Mouse (Mus musculus) kidney, postnatal 25 days (tissue): Measurements from ENCODE around the gene Mul1.
"Not testable (repeated sequence)": the region's sequence is repeated elsewhere in the genome, so short reads cannot be mapped to it uniquely, and the experiment has no call there.

Experiments used
- DNase-seq, 2 experiments: peaks; one replicate each; pipeline ENCODE4 v3.0.0; 2021; ENCODE audit warnings: mixed read lengths in 2 of 2

Mul1 gene

DNA sequence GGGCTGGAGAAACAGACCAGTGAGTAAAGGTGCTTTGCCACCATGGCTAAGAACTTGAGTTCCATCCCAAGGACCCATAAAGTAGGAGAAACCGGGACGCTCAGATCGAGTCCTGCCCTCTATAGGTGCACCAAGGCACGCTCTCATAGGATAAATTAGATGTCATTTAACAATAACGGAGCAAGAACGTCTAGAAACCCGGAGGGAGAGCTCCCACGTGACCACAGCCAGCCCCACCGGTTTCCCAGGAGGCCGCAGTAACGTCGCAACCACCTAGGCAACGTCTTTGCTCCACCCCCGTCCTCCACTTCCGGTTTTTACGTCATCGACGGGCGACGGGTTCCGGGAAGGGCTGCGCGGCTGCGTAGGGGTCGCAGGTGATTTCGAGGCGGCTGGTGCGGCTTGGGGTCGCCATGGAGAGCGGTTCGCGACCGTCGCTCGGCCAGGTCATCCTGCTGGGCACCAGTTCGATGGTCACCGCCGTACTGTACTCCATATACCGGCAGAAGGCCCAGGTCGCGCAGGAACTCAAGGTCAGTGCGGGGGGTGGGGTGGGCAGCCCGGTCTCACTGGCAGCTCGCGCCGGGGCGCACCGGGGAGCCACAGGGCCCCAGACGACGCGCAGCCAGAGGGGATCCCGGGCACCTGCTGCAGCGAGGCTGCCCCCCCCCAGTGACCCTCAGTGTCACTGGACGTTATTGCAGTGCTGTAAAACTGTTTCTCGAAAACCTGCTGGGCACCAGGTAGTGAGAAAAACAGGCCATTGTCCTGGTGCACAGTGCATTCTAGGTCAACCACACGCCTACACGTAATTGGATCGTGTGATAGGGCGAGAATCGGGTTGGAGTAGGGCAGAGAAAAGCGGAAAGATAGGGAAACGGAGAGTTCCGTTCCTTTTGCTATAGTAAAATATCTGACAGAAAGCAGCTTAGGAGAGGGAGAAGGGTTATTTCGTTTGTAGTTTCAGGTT, at the start of gene Mul1:
Mul1 (plus strand) TSS at position 325 of the 970 bp plus-strand sequence.
- peak; percentile 95 to 97 for DNase-seq

DNA sequence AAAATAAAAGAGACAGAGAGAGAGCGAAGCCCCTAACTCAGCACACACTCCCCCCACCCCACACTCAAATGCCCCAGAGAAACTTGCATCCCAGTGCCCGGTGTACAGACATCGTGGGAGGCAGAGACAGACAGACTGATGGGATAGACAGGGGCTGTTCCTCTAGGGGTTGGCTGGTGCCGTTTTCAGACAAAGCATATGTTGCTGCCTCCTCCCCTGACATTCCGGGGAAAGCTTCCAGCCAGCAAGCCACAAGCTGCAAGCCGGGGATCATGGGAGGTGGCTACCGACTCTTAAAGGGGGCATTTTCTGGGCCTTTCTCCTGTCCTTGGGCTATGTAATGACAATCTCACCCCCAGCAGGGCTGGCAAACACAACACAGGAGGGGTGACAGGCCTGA, 40.8 kb upstream of the Mul1 start:
- DNase-seq: no peak

DNA sequence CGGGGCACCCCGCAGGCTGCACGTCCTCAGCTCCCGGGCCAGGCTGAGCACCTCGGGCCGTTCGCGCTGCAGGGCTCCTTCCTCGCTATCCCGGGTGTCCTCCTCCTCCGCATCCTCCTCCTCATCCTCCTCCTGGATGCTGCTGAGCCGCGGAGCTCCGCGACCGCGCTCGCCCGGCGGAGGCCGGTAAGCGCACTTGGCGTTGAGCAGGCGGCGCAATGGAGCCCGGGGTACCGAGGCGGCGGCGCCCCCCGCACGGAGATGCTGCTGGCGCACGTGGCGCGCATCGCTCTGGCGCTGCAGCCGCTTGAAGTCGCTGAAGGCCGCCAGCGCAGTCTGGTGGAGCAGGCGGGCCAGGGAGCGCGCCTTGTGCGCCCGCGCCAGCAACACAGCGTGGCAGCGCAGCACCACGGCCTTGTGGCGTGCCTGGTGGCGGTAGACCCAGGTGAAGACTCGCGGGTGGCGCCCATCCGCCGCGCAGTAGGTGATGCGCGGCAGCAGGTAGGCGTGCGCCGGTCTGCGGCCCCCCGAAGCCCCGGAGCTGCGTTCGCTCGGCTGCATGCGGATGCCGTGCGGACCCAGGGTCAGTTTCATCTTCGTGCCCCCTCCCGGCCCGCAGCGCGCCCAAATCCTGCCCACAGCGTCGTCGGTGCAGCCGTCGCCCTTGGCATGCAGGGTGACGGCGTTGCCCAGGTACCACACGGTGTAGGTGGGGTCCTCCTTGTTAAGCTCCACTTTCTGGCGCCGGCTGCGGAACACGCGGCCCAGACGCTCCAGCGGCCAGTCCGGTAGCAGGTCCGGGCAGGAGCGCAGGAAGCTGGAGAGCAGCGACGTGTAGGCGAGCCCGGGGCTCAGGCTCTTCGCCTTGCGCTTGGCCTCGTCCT, 39.1 kb upstream of the Mul1 start:
- no peak for DNase-seq

DNA sequence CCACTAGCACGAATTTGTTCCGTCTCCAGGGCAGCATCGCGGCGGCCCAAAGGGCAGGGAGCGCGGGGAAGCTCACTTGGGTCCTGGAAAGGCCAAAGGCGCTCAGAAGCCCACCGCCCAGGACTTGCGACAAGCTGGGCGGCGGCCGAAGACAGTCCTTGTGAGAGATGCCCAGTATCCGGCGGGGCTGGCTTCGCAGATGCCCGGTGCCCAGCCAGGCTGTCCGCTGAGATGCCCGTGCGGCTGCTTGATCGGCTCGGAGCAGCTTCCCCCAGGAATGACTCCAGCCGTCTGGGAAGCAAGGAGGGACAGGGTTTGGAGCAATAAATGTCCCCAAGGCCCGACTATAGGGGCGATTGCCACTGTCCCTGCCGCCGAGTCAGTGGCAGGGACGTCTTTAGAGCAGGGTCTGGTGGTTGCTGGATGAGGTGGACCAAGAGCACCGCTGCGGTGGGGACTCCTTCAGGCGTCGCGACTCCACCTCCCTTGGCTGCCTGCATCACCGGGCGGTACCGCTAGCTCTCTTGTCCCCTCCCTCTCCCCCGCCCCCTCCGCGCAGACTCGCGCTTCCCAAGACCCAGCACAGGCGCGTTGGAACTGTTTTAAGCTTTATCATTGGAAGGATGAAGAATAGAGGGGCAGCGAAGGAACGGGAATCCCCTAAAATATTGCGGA, 38.4 kb upstream of the Mul1 start, which contains the start of gene Fam43b:
Fam43b (minus strand) TSS at position 558 of the 675 bp plus-strand sequence.
- peak; percentile 51 for DNase-seq

DNA sequence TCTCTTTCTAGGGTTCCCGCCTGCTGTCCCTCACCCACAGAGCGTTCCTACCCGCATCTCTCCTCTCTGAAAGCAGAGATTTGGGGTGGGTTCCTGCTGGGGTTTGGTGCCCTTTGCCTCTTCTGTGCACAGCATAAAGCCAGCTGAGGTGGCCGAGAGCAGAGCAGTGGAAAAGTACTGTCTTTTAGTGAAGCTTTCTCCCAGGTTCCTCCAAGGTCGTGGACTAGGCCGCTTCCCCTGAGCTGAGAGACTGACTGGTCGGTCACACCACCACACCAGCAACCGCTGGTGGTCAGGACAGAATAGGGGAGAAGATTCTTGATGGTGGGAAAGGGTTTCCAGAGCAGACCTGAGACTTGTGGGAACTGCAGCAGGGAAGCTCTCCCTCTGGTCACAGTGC, 37.8 kb upstream of the Mul1 start:
- DNase-seq: no peak

DNA sequence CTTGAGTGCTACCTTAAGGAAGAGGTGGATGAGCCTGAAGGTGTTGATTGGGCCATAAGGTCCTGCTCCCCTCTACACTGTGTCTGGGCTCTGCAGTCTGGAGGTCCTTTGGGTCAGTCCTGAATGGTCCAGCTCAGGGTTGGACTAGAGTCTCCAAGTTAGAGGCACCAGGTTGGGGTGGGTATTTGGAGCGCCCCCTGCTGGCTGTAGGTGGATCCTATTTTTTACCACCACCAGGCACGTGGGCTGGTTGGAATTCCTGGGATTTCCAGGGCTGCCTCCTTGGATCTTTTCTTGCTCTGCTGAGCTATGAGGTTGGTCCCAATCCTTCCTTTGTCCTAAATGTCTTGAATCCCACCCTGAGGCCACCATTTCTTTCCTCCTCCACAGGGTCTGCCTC, 29.7 kb upstream of the Mul1 start:
- DNase-seq: peak; percentile 71 to 75

DNA sequence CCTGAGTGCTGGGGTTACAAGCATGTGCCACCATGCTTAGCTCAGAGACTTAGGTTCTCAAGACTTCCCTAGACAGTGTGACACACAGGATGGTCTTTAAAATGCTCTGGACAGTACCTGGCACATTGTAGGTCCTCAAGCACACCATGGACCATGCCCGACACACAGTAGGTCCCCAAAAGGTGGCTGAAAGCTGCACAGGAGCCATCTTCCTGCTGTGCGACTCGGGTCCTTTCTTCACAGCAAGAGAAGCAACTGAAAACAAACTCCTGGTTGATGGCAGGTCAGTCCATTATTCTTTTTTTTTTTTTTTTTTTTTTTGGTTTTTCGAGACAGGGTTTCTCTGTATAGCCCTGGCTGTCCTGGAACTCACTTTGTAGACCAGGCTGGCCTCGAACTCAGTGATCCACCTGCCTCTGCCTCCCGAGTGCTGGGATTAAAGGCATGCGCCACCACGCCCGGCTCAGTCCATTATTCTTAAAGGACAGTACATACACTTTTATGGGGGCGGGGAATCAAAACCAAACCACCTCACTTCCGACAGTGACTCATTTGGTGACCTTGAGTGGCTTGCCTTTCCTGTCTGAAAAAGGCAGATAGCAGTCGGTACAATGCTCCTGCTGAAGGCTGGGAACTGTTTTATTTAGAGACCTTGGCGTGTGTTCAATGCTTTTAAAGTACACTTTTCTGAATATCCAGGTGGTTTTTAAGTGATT, 26.8 kb upstream of the Mul1 start:
- peak in 1 of 2 experiments; percentile 17 for DNase-seq

DNA sequence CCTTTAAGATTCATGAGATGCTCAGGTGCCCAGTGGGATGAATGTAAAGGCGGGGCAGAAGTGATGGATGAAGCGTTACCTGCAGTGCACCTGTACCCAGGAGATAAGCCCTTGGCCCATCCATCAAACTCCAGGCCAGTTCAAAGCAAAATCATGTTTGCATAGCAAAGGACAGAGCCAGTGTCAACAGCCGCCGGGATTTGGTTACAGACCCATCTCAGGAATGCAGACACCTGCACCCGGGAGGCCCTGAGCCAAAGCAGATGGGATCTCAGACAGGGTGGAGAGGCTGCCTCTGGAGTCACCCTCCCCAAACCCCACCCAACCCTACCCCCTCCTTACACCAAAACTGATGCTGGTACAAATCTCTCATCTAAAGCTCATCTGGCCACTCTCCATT, 23.5 kb upstream of the Mul1 start:
- DNase-seq: no peak

DNA sequence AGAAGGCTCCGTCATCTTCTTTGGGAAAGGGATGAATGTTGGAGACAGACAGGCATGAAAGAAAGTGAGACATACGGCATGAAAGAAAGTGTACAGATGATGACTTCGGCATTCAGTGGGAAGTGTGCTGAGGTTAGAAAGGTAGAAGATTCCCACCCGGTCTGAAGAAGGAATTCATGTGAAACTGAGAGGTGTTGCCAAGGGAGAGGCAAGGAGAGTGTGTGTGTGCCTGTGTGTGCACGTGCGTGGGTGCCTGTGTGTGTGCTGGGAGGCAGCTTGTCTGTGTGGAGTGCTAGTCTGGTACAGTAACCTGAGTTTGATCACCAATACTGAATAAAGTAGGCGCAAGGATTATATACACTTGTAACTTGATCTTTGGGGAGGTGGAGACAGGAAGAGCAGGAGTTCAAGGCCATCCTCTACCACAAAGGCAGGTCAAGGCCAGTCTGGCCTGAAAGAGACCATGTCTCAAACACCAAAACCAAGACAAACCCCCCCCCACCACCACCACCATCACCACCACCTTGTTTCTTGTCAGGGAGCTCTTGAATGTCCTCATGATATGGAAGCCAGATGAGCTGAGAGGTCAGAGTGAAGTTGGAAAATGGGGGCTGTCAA, 22.9 kb upstream of the Mul1 start:
- no peak for DNase-seq

DNA sequence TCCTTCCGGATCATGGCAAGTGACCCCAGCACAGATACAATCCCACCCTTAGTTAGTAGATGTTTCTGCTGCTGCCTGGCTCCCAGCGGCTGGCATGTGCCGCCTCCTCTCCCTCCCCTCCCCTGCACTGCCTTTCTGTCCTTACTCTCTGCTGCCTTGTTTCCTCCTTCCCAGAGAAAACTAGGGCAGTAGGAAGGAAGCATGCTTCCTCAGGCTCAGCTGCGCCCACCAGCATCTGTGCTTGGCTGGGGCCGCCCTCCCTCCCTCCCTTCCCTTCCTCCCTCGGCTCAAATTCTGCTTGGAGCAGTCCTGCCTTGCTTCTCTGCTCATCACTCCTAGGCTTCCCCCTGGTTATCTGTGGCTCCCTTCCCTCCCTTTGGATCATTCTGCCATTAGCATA, 19.7 kb upstream of the Mul1 start:
- peak in 1 of 2 experiments; percentile 15 for DNase-seq

DNA sequence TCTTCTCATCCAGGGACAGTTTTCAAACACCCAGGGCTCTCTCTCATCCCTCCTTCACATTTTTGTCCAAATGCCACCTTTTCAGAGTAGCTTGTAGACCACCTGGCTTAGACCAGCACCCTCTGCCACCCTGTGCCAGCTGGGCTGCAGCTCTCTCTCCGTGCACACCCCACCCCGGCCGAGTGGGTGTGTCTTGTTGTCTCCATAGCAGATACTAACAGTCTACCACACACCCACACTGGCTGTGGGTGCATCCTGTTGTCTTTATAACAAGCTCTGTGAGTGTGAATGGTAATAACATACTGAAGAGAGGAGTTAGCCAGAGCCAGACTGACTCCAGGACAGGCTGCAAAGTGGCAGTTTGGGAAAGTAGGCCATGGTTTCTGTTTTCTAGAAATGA, 18.5 kb upstream of the Mul1 start:
- DNase-seq: no peak

DNA sequence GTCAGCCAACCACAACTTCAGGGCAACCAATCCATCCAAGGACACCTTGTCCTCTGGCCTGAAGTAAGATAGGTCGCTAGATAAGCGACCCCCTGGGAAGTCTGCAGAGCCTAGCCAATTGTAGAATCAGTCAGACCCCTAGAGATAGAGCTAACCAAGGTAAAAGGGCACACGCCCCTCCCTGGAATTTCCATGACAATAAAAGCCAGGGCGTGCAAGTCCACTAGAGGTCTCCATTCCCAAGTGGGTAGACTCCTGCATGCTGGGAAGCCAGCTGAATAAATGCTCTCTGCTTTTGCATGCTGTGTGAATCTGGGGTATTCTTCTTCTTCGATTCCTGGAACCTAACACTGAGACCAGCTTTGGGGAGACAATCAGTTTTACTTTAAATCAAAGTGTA, 18.1 kb upstream of the Mul1 start:
- DNase-seq: no peak

DNA sequence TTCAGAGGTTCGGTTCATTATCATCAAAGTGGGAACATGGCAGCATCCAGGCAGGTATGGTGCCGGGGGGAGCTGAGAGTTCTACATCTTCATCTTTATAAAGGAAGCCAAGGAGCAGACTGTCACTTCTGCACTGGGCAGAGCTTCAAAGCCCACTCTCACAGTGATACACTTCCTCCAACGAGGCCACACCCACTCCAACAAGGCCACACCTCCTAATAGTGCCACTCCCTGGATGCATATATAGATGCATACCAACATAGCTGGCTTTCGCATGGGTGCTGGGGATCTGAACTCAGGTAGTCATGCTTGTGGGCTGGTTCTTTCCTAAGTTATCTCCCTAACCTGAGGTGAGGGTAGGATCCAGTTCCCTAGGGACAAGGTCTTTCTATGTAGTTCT, 16.6 kb upstream of the Mul1 start:
- no peak for DNase-seq

DNA sequence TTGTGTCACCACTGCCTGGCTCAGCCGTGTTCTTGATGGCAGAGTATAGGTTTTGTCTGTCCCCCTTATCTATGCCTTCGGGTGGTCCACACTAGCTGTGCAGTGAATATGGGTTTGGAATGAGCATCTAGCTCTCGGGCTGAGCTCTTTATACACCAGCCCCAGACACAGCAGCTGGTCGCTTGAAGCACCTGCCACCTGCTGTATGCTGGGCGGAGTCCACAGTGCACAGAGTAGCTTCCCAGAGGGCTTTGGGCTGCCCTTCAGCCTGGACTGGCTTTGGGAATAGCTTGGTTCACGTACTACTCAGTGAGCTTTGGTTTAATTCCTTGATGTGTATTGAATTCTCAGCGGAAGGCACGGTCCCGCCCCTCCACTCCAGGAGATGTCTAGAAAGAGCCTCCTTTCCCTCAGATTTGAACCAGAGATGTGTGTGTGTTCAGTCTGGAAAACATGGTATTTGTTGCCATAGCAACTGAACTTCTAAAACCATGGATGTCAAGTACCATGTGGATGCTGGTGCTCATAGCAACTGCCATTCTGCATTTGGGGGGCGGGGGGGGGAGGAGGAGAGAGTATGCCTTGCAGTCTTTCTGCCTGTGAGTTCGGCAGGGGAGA, 16.0 kb upstream of the Mul1 start:
- no peak for DNase-seq

DNA sequence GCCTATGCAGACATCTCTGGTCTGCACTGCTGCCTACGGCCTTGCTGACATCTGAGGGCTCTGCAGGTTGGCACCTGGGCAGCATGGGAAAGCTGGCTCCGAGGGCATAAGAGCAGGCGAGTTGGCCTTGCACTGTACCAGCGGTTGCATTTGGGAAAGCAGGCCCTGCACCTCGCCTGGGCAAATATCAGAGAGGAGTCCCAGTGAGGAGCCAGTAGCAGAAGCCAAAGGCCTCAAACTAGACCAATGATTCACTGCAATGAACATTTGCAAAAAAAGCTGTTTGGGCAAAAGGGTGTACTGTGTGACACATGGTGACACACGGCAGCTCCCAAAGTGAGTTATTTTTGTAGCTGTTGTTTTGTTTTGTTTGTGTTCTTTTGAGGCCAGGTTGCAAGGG, 9.4 kb upstream of the Mul1 start:
- no peak for DNase-seq

DNA sequence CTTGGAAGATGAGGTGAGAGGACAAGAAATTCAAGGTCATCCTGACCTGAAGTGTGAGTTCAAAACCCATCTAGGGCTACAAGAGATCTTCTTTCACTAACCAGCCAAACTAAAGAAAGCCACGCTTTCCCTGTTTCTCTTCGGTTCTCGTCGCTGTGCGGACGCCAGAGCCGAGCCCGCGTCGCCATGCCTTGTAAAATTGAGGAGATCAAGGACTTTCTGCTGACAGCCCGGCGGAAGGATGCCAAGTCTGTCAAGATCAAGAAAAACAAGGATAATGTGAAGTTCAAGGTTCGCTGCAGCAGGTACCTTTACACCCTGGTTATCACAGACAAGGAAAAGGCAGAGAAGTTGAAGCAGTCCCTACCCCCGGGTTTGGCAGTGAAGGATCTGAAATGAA, 8.9 kb upstream of the Mul1 start:
- DNase-seq: not testable (repeated sequence)

DNA sequence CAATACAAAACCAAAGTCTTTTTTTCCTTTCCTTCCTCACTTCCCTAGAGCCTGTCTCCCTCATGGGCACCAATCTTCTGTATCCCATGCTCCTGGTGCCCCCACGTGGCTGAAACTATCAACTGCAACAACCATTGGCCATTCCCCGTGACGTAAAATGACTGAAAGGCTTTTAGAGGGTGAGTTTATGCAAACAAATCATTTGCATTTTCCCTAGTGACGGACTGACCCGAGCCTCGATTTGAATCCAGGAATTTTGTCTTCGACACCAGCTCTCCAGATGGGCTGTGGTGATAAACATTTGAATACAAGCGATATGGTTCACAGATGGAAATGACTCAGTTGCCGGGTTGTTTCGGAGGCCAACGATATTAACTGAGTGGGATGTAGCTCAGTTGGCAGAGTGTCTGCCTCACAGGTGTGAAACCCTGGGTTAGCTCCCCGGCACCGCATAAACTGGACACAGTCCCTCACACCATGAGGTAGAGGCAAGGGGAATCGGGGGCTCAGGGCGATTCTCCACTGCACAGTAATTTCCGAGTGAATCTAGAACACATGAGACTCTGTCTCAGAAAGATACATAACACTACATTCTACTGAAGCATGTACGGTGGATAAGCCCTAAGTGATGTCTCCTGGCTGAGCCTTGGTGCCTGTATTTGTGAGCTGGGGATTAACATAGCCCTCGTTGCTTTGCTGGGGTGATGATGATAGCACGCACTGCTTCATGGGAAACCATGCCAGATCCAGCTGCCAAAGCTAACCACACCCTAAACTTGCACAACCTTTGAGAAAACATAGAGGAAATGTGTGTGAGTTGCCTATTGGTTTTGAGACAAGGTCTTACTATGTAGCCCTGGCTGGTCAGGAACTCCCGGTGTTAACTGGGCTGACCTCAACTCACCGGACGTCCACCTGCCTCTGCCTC, 7.4 kb upstream of the Mul1 start:
- peak; percentile 85 to 92 for DNase-seq

DNA sequence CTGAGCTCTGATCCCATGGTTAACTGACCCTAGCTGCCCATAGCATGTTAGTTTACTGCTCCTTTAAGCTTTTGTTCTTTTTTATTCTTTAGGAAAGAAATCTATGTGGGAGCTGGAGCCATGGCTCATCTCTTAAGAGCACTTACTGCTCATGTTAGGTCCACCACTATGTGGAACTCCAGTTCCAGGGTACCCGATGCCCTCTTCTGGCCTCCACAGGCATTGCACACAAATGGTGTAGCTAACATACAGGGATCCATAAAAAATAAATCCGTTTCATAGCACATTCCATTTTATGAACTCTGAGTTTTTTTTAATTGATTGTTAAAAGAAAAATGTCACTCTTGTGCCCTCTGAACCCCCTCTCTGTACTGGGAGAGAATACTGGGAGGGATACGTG, 4.7 kb upstream of the Mul1 start:
- peak in 1 of 2 experiments; percentile 64 for DNase-seq

DNA sequence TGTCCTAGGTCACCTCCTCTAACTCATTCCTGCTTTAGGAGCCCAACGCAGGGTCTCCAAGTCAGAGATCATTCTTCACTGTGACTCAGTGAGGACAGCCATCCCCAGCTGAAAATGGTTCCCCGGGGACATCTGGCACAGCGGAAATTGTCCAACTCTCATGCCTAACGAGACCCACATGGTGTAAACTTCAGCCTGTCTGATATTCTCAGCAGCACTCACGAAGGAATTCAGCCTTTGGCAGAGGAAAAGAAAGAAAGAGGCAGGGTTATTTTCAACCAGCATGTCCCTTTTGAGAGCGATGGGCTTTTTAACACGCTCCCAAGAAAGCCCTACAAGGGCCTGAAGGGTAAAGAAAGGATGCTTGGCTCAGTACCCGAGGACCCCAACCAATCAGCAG, 3.1 kb upstream of the Mul1 start:
- no peak for DNase-seq

DNA sequence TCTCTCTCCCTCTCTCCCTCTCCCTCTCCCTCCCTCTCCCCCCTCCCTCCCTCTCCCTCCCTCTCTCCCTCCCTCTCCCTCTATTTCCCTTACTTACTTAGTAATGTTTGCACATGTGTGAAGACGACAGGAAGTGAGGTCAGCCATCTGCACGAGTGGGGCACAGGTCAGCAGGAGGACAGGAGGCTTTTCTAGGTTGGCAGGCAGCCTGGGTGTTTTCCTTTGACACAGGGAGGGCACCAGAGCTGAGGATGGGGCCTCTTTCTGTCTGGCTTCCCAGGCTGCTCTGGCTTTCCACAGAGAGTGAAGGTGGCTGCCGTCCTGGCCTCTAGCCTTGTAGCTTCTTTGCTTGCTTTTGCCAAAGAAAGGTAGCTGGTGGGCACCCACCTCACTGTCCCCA, 5.6 kb downstream of the Mul1 start:
- peak in 1 of 2 experiments; percentile 55 for DNase-seq
